Mouse (Mus musculus): Measurements from ENCODE around the gene Cga.

Gene Cga

DNA sequence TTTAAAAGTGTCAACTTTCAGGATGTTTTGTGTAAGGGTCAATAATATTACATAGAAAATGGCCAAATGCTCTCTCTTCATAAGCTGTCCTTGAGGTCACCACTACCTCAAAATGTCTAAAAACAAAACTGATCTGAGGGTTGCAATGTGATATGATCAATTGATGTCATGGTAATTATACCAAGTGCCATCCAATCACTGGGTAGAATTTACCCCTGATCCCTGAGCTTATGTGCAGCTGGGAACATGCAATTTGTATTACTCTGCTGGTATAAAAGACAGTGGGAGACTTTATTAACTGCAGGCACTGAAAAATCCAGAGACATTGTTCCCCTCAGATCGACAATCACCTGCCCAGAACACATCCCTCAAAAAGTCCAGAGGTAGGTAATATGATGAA, at the start of gene Cga:
TSS of gene Cga (plus strand) at position 301 of the 400 bp plus-strand sequence.
- no peak for DNase-seq (ENCODE audit: low read depth, low spot score)

DNA sequence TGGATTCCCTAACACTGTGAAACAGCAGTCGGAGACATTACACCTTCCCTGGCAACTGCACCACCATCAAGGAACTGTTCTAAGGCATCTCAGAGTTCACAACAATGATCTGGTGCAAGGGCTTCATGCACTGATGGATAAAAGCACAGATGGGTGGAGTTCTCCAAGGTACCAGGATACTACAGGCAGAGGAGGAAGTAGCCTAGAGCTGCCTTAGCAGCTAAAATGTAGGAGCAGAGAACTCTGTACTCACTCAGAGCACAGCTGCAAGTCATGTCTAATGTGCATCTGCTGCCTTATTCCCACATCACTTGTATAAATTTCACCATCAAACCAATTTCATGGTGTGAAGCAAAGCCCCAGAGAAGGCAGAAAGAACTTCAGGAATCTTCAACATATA, 49.7 kb upstream of the Cga start:
- no peak for DNase-seq (ENCODE audit: low read depth, low spot score)

DNA sequence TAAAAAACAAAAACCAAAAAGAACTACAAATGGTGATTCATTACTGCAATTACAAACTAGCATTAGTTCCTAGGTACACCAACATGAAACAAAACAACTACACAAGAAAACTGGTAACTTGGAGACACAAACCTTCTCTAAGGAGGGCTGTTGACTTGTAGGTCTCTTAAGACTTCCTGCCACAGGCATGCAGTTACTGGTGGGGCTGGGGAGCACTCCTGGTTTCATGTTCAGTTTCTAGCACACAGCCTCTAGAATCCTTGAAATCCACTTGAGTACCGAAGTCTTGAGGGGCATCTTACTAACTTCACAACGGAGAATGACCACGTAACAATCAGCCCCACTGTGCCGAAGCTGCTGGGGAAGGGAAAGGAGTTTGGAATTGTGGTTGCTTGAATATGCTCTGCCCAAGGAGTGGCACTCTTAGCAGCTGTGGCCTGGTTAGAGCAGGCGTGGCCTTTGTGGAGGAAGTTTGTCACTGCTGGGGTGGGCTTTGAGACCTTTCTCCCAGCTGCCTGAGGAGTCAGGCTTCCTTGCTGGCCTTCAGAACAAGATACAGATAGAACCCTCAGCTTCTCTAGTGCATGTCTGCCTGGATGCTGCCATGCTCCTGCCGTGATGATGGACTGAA, 45.8 kb upstream of the Cga start:
- DNase-seq (ENCODE audit: low read depth, low spot score), result no peak

DNA sequence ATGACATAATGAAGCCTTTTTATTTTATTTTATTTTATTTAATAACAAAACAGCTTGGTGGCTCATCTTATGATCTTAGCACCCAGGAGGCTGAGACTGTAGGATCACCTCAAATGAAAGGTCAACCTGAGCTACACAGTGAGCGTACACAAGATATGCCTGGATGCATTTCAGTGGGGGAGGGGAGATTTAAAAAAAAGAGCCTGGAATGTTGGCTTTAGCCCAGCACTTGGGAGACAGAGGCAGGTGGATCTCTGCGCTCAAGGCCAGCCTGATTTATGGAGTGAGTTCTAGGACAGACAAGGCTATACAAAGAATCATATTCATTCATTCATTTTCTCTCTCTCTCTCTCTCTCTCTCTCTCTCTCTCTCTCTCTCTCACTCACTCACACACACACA, 43.4 kb upstream of the Cga start:
- DNase-seq (ENCODE audit: low read depth, low spot score), result peak; percentile 51

DNA sequence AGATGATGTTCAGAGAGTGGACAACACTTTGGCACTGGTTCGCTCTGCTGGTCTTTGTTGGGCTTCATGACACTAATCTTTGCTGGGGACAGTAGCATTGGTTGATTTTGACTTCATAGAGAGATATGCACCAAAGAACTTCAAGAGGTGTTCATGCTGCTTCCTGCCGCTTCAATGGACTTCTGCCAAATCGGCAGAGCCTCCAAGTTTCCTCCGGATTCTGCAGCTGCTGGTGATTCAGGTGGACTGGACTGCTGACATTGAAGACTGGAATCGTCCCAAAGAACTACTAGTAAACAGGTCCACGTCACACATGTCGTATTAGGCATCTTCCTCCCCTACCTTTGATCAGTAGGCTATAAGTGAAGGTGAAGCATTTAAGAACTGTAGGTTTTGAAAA, 41.5 kb upstream of the Cga start:
- no peak for DNase-seq (ENCODE audit: low read depth, low spot score)

GRCm38 (mm10) chr4:34855966-34856365, 37.6 kb upstream of the Cga start:
- peak; percentile 36 for DNase-seq (ENCODE audit: low read depth, low spot score)

GRCm38 (mm10) chr4:34858903-34859302, 34.7 kb upstream of the Cga start:
- no peak for DNase-seq (ENCODE audit: low read depth, low spot score)

DNA sequence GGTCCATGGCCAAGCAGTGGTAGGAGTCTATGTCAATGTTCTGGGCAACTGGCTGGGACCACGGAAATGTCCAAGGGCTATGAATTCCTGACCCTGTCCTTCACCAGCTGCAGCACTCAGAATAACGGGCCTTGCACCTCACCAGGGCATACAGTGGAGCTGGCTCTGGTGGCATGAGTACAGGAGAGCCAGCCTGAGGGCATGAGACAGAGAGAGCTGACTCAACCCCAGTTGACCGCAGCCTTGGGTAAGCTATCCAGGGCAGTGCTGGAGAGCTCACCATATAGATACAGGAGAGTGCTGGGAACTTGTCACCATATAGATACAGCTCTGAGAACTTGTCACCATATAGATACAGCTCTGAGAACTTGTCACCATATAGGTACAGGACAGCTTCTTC, 34.2 kb upstream of the Cga start:
- no peak for DNase-seq (ENCODE audit: low read depth, low spot score)

- DNase-seq (ENCODE audit: low read depth, low spot score), result no peak
These were observed 32.1 kb upstream of the Cga start for GRCm38 (mm10) chr4:34861438-34861837.

DNA sequence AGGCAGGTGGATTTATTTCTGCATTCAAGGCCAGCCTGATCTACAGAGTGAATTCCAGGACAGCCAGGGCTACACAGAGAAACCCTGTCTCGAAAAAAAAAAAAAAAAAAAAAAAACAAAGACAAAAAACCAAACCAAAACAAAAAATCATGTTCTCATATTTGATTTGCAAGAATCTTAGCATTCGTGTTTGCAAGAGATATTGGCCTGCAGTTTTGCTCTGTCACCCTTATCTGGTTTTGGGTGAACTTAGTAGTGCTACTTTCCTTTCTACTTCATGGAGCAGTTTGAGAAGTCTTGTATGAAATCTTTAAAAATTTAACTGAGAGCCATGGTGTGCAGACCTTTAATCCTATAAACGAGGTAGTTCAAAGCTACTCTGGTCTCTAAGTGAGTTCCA, 23.8 kb upstream of the Cga start:
- no peak for DNase-seq (ENCODE audit: low read depth, low spot score)

- DNase-seq (ENCODE audit: low read depth, low spot score), result peak; percentile 75
These were observed 20.6 kb upstream of the Cga start for GRCm38 (mm10) chr4:34872896-34873495.

DNA sequence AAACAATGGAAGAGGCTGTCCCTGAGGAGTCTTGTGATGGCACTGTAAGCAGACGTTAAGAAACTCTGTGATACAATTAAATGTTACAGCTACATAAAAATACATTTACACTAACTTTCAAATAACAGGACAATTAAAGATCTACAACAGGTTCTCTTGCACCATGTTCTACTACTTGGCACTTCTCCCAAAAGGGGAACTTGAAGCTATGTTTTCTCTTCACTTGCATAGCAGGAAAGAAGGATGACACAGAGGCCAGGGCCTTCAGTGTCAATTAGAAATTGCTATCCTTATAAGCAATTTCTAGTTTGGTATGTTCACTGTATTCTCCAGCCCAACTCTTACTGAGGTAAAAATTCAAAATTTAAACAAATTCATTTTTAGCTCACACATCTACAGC, 19.3 kb upstream of the Cga start:
- no peak for DNase-seq (ENCODE audit: low read depth, low spot score)

DNA sequence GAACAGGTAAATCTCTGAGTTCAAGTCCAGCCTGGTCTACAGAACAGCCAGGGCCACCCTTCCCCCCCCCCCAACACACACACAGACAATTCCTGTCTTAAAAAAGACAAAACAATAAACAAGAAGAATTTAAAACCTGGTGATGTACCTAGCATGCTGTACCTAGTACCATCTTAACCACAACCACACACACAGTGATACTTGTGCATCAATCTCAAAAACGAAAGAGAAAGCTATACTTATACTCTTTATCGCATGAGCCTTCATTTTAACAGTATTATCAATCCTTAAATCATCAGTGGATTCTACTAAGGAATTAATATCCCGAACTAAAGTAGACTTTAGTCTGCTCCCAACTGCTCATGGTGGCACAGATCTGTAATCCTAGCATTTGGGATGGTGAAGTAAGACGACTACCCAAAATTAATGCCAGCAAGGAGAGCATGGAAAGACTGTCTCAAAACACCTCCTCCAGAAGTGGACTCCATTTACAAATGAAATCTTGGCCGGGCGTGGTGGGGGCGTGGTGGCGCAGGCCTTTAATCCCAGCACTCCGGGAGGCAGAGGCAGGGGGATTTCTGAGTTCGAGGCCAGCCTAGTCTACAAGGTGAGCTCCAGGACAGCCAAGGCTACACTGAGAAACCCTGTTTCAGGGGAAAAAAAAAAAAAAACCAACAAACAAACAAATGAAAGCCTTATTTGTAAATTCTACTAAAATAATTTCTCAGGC, 12.5 kb upstream of the Cga start:
- DNase-seq (ENCODE audit: low read depth, low spot score), result peak; percentile 76

DNA sequence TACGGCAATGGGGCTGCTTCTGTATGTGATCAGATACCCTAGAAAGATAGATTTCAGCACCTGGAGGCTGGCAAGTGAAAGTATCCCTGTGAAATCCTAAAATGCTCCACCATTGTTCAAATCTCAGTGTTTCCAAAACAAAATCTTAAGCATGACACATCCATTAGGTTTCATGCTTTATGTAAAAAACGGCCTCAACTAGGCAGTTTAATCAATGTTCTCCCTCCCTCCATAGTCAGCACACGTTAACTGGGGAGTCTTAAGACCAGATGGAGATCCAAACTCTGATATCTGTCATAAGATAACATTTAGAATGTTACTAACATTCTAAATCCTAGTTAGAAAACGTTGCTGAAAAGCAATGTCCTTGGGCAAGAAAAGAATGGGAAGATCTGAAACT, 11.7 kb upstream of the Cga start:
- no peak for DNase-seq (ENCODE audit: low read depth, low spot score)

DNA sequence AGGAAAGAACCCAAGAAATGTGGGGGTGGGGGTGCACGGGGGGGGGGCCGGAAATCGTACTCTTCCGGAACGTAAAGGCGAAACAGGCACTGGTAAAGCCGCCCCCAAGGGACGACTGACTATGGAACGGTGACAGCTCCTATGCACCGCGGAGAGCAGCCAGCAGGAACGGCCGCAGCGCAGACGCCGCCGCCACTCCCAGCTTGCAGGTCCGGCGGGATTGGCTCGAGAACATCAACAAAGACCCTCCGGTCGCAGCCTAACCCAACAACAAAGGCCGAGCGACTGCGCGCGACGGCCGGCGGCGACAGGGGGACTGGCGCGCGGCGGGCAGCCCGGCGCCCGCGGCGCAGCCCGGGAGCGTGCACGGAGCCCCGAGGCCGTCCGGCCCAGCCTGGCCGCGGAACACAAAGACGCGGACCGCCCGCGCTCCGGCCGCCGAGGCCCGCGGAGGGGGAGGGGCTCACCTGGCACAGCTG, 11.2 kb upstream of the Cga start:
- peak; percentile 57 for DNase-seq (ENCODE audit: low read depth, low spot score)

- DNase-seq (ENCODE audit: low read depth, low spot score), result peak; percentile 94
These were observed 10.8 kb upstream of the Cga start, which contains the start of gene Zfp292 for GRCm38 (mm10) chr4:34882818-34883217. Gene Zfp292, minus strand, starts transcription at chr4:34882960.

DNA sequence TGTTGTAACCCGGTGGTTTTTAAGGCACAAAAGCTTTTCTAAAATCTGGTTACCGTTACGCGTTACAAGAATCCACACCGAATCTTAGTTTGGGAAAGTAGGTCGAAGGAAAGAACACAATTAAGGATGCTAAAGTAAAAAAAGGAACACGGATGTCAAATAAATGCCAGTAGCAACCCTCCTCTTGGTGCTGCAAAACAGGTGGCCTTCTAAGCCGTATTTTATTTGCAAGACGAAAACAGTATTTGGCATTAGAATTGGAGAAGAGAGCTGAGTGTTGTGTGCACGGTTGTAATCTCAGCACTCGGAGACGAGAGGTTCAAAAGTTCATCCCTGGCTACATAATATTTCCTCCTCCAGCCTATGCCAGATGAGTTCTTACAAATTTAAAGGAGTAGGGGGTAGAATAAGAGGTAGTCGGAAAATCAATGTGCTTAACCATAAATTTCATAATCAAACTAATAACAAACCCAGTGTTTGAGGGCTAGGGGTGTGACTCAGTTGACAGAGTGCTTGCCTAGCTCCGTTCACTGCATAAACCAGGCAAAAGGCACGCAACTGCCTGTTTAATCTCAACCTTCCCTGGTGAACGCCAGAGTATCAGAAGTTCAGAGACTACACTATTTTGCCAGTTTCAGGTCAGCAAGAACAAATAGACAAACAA, 10.1 kb upstream of the Cga start:
- no peak for DNase-seq (ENCODE audit: low read depth, low spot score)

DNA sequence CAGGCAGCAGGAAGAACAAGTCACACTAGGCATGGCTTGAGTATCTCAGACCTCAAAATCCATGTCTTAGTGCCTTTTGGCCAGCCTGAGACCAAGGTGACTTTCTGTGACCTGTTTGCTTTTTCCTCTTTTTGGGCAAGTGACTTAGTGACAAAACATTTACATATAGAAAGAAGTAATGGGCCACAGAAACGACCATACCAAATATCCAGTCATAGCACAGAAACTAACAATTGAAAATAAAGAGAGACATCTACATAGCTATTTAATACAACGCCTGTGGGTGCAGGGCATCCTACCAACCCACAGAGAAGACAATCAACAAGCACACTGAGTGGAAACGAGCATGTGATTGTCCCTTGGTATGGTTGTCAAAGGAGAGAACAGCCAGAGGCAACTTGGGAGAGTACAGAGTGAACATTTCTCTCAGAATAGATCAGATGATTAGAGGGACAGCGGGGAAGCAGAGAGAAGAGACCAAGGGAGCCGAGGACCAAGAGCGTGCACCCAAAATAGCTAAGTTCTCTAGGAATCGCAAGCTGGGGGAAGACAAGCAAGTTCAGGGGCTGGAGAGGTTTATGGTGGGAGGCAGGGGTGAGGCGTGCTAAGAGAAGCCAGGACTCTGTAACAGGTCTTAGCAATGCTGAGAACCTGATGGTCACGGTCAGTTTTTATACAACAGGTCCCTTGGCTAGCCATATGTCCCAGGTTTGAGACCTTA, 7.8 kb upstream of the Cga start:
- peak; percentile 64 for DNase-seq (ENCODE audit: low read depth, low spot score)

GRCm38 (mm10) chr4:34886490-34887111, 7.0 kb upstream of the Cga start:
- peak; percentile 90 for DNase-seq (ENCODE audit: low read depth, low spot score)

DNA sequence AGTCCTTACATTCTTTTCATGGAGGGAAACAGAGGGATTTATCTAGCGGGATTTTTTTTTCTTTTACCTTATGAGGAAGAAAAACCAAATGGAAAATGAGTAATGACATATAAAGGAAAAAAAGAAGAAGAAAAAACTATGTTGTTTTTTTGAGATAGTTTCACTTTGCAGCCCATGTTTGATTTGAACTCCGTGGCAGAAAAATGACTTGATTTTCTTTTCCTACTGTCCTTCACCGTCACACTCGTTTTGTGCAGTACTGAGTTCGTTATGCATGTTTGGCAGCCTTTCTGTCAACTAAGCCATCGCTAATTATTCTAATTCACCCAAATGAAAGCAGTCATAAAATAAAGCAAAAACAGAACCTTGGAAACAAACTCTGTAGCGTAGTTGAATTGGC, 6.3 kb upstream of the Cga start:
- DNase-seq (ENCODE audit: low read depth, low spot score), result no peak

DNA sequence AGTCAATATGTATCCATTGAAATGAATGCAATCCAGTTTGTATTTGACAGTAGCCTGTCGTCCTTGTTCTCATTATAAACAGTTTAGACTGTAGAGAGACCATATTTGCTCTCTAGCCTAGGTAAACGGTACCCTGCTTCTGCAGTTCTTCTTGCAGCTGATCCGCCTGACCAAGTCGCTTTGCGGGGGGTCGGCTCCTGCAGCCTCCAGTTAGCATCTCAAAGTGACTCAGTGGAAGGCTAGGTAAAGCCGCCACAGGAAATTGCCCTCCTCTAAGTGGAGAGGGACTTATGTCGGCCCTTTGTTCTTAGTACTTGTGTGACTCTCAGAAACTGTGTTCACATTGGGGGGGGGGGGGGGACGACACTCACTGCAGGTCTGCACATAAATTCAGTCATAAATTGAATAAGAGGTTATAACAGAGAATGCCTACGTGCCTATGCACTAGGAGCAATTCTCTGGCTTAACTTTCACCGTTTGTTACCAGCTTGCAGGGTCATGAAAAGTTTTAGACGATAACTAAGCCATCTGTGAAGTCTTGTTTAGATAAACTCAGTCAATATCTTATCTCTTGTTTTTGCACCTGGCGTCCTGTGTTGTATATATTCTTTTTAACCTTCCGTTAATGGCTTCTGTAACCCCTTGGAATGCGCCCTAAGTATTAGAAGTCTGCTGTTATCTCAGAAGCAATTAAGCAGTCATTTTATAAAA, 4.3 kb upstream of the Cga start:
- DNase-seq (ENCODE audit: low read depth, low spot score), result peak; percentile 64
